Mouse (Mus musculus) cerebellum, postnatal 4 days (tissue): ENCODE results near the gene Chaf1a.

Source experiments
- DNase-seq, 2 experiments: peaks; one replicate each; pipeline ENCODE4 v3.0.0; 2022; ENCODE audit warnings: low spot score in 2 of 2, mixed read lengths in 1 of 2

The Chaf1a gene

GRCm38 (mm10) chr17:56119431-56119830 is 79.2 kb downstream of the Chaf1a start:
- DNase-seq: no peak

- DNase-seq: peak in 1 of 2 experiments; percentile 38
These were observed 80.0 kb downstream of the Chaf1a start for GRCm38 (mm10) chr17:56119981-56120880.

DNA sequence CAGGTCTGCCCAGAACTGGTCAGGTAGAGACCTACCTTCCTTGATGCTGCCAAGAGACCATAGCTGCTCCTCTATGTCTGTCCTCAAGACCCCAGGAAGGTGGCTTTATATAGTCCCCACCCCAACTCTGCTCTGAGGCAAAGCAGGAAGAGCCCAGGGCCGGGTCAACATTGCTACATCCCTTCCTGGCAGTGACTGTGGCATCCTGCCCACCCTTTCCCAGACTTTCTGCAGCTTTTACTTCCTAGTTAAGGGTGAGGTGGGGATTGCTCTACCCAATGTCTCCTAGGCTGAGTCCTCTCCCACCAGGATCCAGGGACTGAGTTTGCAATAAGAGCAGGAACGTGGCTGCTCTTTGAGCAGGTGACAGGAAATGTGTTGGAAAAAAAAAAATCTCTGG is 81.6 kb downstream of the Chaf1a start, which contains the start of gene Lrg1:
TSS of gene Lrg1 (minus strand) at position 176 of the 400 bp plus-strand sequence.
- no peak for DNase-seq
